11 mouse cellular contexts compared by ENCODE assay signal in the genomic region with DNA sequence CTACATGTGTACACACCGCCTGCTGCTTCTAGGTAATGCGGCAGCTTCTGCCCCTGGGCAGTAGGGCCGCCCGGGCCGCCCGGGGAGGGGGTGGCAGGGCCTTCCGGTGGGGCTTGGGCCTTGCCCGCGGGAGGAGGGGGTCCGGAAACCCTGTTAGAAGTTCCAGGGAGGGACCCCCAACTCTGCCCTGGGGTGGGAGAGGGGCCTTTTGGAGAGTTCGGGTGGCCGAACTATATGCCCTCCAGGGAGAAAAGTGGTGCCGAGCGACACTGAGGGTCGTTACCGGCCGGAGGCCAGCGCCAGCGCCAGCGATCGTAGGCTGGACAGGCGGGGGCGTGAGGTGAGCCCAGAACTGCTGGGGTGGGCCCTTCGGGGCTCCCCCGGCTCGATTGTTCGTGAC. TPM values are rescaled to one million over a fixed set of nuclear protein-coding genes. Genes with fewer than 3 reads are reported as not detected.
DNase-seq lines count a peak whose midpoint lies in the region; ATAC-seq and TF ChIP-seq lines count a peak whose summit lies in the region.
"Had no signal": no experiment of that assay in that cellular context is flagged by ENCODE, and none has a peak within 500 bp of the region (broad histone marks: within the 10 kb centered on the region; RNA-seq: fewer than 3 reads in every experiment).

No protein-coding gene starts in this region.

- TF ChIP-seq CTCF in layer of hippocampus, adult 2 months (conservative IDR thresholded peaks at IDR 0.05), result no peak

- peak overlapping the region; percentile 76 for H3K4me2 ChIP-seq in heart, embryonic 12.5 days
- peak overlapping the region; percentile 55 for H3K4me2 ChIP-seq in hindbrain, embryonic 13.5 days
- peak overlapping the region; percentile 53 for H3K4me2 ChIP-seq in midbrain, embryonic 12.5 days (replicated peaks)

- H3K4me3 ChIP-seq in heart, embryonic 12.5 days, result peak overlapping the region; percentile 42
- peak overlapping the region; percentile 33 for H3K4me3 ChIP-seq in hindbrain, embryonic 13.5 days
- H3K4me3 ChIP-seq in midbrain, embryonic 12.5 days, result peak overlapping the region; percentile 34
- no peak overlapping the region for H3K4me3 ChIP-seq in layer of hippocampus, adult 2 months

- H3K4me1 ChIP-seq in heart, embryonic 12.5 days (replicated peaks), result peaks cover 7% of the 10 kb centered on the region
- H3K4me1 ChIP-seq in hindbrain, embryonic 13.5 days (replicated peaks), result peaks cover 38% of the 10 kb centered on the region
- peaks cover 18% of the 10 kb centered on the region; the same call in 1 of the 2 replicates for H3K4me1 ChIP-seq in midbrain, embryonic 12.5 days

- intact Hi-C loops in heart, postnatal 36 days (cut with DNase I), result no loop called here

- ATAC-seq in heart, embryonic 12.5 days (ENCODE audit: insufficient number of reproducible peaks, low FRiP score), result no peak
- no peak for ATAC-seq in hindbrain, embryonic 13.5 days (ENCODE audit: low FRiP score)
- no peak for ATAC-seq in midbrain, embryonic 12.5 days (ENCODE audit: low FRiP score, low read depth)
- ATAC-seq: inflammation-experienced regulatory T-cells, adult 6 months had no signal

- H3K9me3 ChIP-seq in heart, embryonic 12.5 days (replicated peaks), result peaks cover 57% of the 10 kb centered on the region
- H3K9me3 ChIP-seq in hindbrain, embryonic 13.5 days, result peaks cover 50% of the 10 kb centered on the region
- H3K9me3 ChIP-seq in midbrain, embryonic 12.5 days, result peaks cover 44% of the 10 kb centered on the region

- no peak for DNase-seq in heart, postnatal 36 days
- DNase-seq in R1 (ENCODE audit: low read depth, low spot score), result peak; percentile 13
- no peak for DNase-seq in layer of hippocampus, adult 2 months (ENCODE audit: low spot score in 2 of 2)
- DNase-seq in gastrocnemius, postnatal 25 days, result no peak
- DNase-seq in adrenal gland, postnatal 36 days, result no peak
- DNase-seq: thymus, adult 18-20 months had no signal

- 56% methylated on average over 27 of the region's 27 CpGs for WGBS in heart, embryonic 12.5 days
- 63% methylated on average over 27 of the region's 27 CpGs for WGBS in hindbrain, embryonic 13.5 days
- WGBS in midbrain, embryonic 12.5 days, result 52% methylated on average over 27 of the region's 27 CpGs

- no peak overlapping the region for H3K27ac ChIP-seq in heart, embryonic 12.5 days (ENCODE audit: poor library complexity, severe bottlenecking)
- no peak overlapping the region for H3K27ac ChIP-seq in hindbrain, embryonic 13.5 days
- no peak overlapping the region for H3K27ac ChIP-seq in midbrain, embryonic 12.5 days (replicated peaks)
- no peak overlapping the region for H3K27ac ChIP-seq in layer of hippocampus, adult 2 months

- peak overlapping the region; percentile 44; the same call in 1 of the 2 replicates for H3K9ac ChIP-seq in heart, embryonic 12.5 days
- H3K9ac ChIP-seq in hindbrain, embryonic 13.5 days, result peak overlapping the region; percentile 39; the same call in 1 of the 2 replicates
- no peak overlapping the region for H3K9ac ChIP-seq in midbrain, embryonic 12.5 days (replicated peaks)

- peaks cover 13% of the 10 kb centered on the region for H3K27me3 ChIP-seq in heart, embryonic 12.5 days (replicated peaks)
- H3K27me3 ChIP-seq in hindbrain, embryonic 13.5 days, result peaks cover 48% of the 10 kb centered on the region
- H3K27me3 ChIP-seq in midbrain, embryonic 12.5 days, result peaks cover 43% of the 10 kb centered on the region

- no peaks in the 10 kb centered on the region for H3K36me3 ChIP-seq in heart, embryonic 12.5 days
- peaks cover 13% of the 10 kb centered on the region for H3K36me3 ChIP-seq in hindbrain, embryonic 13.5 days
- H3K36me3 ChIP-seq in midbrain, embryonic 12.5 days, result no peaks in the 10 kb centered on the region

RNA-seq across cellular contexts. Expression of gene Gnas, which starts 16.1 kb away (rescaled TPM):
- polyA plus RNA-seq in heart, embryonic 12.5 days (2016; fragmentation: Nextera tagmentation; extraction: Ambion mirVana), result 1,446 and 1,448 TPM in 2 replicates
- 1,000 to 10,000 TPM; 1,171 to 1,227 TPM for total RNA-seq in heart, postnatal 36 days (2021)
- polyA plus RNA-seq in hindbrain, embryonic 13.5 days (2015; fragmentation: Nextera tagmentation; extraction: Ambion mirVana), result 1,452 and 1,516 TPM in 2 replicates
- 1,415 and 1,424 TPM in 2 replicates for polyA plus RNA-seq in midbrain, embryonic 12.5 days (2016; fragmentation: Nextera tagmentation; extraction: Ambion mirVana)
- 1,000 to 10,000 TPM; 1,674 to 1,781 TPM for total RNA-seq in layer of hippocampus, adult 2 months (2021)
- total RNA-seq in gastrocnemius, postnatal 25 days (2021), result 1,000 to 10,000 TPM; 1,372 to 1,510 TPM
- total RNA-seq in adrenal gland, postnatal 36 days (2021), result 1,000 to 10,000 TPM; 2,444 to 2,615 TPM

RNA-seq across cellular contexts. Expression of gene Gm20721, which starts 46.3 kb away (rescaled TPM):
- polyA plus RNA-seq in heart, embryonic 12.5 days (2016; fragmentation: Nextera tagmentation; extraction: Ambion mirVana), result 8.9 and 9.8 TPM in 2 replicates
- total RNA-seq in heart, postnatal 36 days (2021), result 1 to 10 TPM; 2.4 TPM
- 13.1 and 13.9 TPM in 2 replicates for polyA plus RNA-seq in hindbrain, embryonic 13.5 days (2015; fragmentation: Nextera tagmentation; extraction: Ambion mirVana)
- 7.4 and 8.8 TPM in 2 replicates for polyA plus RNA-seq in midbrain, embryonic 12.5 days (2016; fragmentation: Nextera tagmentation; extraction: Ambion mirVana)
- total RNA-seq in layer of hippocampus, adult 2 months (2021), result 1 to 10 TPM; 2.0 to 3.5 TPM
- total RNA-seq in gastrocnemius, postnatal 25 days (2021), result 1 to 10 TPM; 2.2 to 2.9 TPM
- 1 to 10 TPM; 2.2 to 2.6 TPM for total RNA-seq in adrenal gland, postnatal 36 days (2021)
- polyA plus RNA-seq: adrenal gland, adult 2 months; inflammation-experienced regulatory T-cells, adult 6 months had no signal
